Mouse (Mus musculus) midbrain, embryonic 11.5 days (tissue): ENCODE measurements around the gene Tor1a. TPM values are rescaled to one million over a fixed set of nuclear protein-coding genes. Genes with fewer than 3 reads are reported as not detected.
"Not testable (repeated sequence)": the region's sequence is repeated elsewhere in the genome, so short reads cannot be mapped to it uniquely, and the experiment has no call there.

Source experiments
- ATAC-seq: fragments of 200-750 bp; cut with Nextera tagmentation; 2 replicates; pipeline ENCODE4 v1.8.0; 2017; ENCODE audit warnings: moderate TSS enrichment, moderate library complexity; ENCODE audit not compliant: low FRiP score
- DNase-seq: peaks from one replicate; pipeline ENCODE4 v3.0.0; 2015; ENCODE audit warnings: low spot score; ENCODE audit errors: missing footprints
- H3K27ac ChIP-seq: fragments of 300-500 bp; sonication (generic); 2 replicates; pipeline ENCODE4 v1.5.1; 2014; ENCODE audit warnings: low read depth, low read length
- H3K27me3 ChIP-seq: fragments of 300-500 bp; sonication (generic); 2 replicates; pipeline ENCODE4 v1.6.1; 2014; ENCODE audit warnings: mild to moderate bottlenecking, low read length, moderate library complexity, mixed read lengths; ENCODE audit not compliant: control insufficient read depth, insufficient read depth
- H3K36me3 ChIP-seq: fragments of 300-500 bp; sonication (generic); 2 replicates; pipeline ENCODE4 v1.6.1; 2014; ENCODE audit warnings: mild to moderate bottlenecking, low read length, moderate library complexity, mixed read lengths; ENCODE audit not compliant: control insufficient read depth, insufficient read depth
- H3K4me1 ChIP-seq: fragments of 300-500 bp; sonication (generic); 2 replicates; pipeline ENCODE4 v1.6.1; 2014; ENCODE audit warnings: low read length; ENCODE audit not compliant: control insufficient read depth, insufficient read depth
- H3K4me2 ChIP-seq: fragments of 300-500 bp; sonication (generic); 2 replicates; pipeline ENCODE4 v1.6.1; 2014; ENCODE audit warnings: mild to moderate bottlenecking, moderate library complexity
- H3K4me3 ChIP-seq: fragments of 300-500 bp; sonication (generic); 2 replicates; pipeline ENCODE4 v1.5.1; 2014; ENCODE audit warnings: low read depth, low read length
- H3K9ac ChIP-seq: fragments of 300-500 bp; sonication (generic); 2 replicates; pipeline ENCODE4 v1.6.1; 2014; ENCODE audit warnings: low read length
- H3K9me3 ChIP-seq: fragments of 300-500 bp; sonication (generic); 2 replicates; pipeline ENCODE4 v1.6.1; 2016; ENCODE audit warnings: low read length; ENCODE audit not compliant: control insufficient read depth
- WGBS: fragments of 180-500 bp; shearing (Covaris S2); extraction: QIAGEN DNeasy Blood & Tissue Kit; methylation state at CpG from one replicate; pipeline ENCODE4 v1.1.7; 2014; 5-methylcytosine and 5-hydroxymethylcytosine counted together
- polyA plus RNA-seq: library from polyadenylated mRNA; unstranded; fragments of >200 nt; fragmentation: Nextera tagmentation; extraction: Ambion mirVana; gene quantifications from 2 replicates; pipeline ENCODE4 v1.2.1, GENCODE M21; 2014

The Tor1a gene
- polyA plus RNA-seq, 1 experiment from 2014 or later, result 84.5 TPM

GRCm38 (mm10) chr2:30938574-30938991 lies 29.1 kb downstream of the Tor1a start:
- no peak overlapping the region for H3K4me2 ChIP-seq
- ATAC-seq (no peak), DNase-seq (peak; percentile 74)
- H3K36me3 ChIP-seq, result no peaks in the 10 kb centered on the region
- no peaks in the 10 kb centered on the region; the same call in 1 of the 2 replicates for H3K27me3 ChIP-seq
- H3K9ac ChIP-seq, result no peak overlapping the region
- H3K27ac ChIP-seq, result no peak overlapping the region
- H3K9me3 ChIP-seq, result no peaks in the 10 kb centered on the region
- H3K4me1 ChIP-seq, result peaks cover 2% of the 10 kb centered on the region; the same call in 1 of the 2 replicates
- WGBS, result 52% methylated on average over 4 of the region's 4 CpGs
- H3K4me3 ChIP-seq, result no peak overlapping the region

- 91% methylated on average over 8 of the region's 8 CpGs for WGBS
- H3K9me3 ChIP-seq, result no peaks in the 10 kb centered on the region
- H3K9ac ChIP-seq, result no peak overlapping the region
- H3K4me1 ChIP-seq, result peaks cover 2% of the 10 kb centered on the region; the same call in 1 of the 2 replicates
- DNase-seq, result peak; percentile 45
- no peaks in the 10 kb centered on the region for H3K36me3 ChIP-seq
- no peak for ATAC-seq
- no peak overlapping the region for H3K4me3 ChIP-seq
- H3K27ac ChIP-seq, result no peak overlapping the region
- no peak overlapping the region for H3K4me2 ChIP-seq
- H3K27me3 ChIP-seq, result no peaks in the 10 kb centered on the region; the same call in 1 of the 2 replicates
Measured at GRCm38 (mm10) chr2:30937731-30938130, 30.0 kb downstream of the Tor1a start.

GRCm38 (mm10) chr2:30936808-30937207 lies 30.9 kb downstream of the Tor1a start:
- H3K4me1 ChIP-seq, result no peaks in the 10 kb centered on the region
- H3K36me3 ChIP-seq, result no peaks in the 10 kb centered on the region
- DNase-seq (no peak), ATAC-seq (no peak)
- H3K27ac ChIP-seq, result no peak overlapping the region
- H3K4me2 ChIP-seq, result no peak overlapping the region
- H3K4me3 ChIP-seq, result no peak overlapping the region
- no peak overlapping the region for H3K9ac ChIP-seq
- no peaks in the 10 kb centered on the region; the same call in 1 of the 2 replicates for H3K27me3 ChIP-seq
- 82% methylated on average over 3 of the region's 3 CpGs for WGBS
- no peaks in the 10 kb centered on the region for H3K9me3 ChIP-seq

- no peak overlapping the region for H3K9ac ChIP-seq
- WGBS, result 25% methylated on average over 7 of the region's 7 CpGs
- ATAC-seq, result no peak
- H3K36me3 ChIP-seq, result no peaks in the 10 kb centered on the region
- H3K27me3 ChIP-seq, result no peaks in the 10 kb centered on the region; the same call in none of the 2 replicates
- peak; percentile 99 for DNase-seq
- H3K4me3 ChIP-seq, result no peak overlapping the region
- H3K9me3 ChIP-seq, result no peaks in the 10 kb centered on the region
- H3K4me1 ChIP-seq, result peaks cover 5% of the 10 kb centered on the region; the same call in 1 of the 2 replicates
- no peak overlapping the region for H3K27ac ChIP-seq
- no peak overlapping the region for H3K4me2 ChIP-seq
Measured at GRCm38 (mm10) chr2:30933917-30934450, 33.7 kb downstream of the Tor1a start.

- WGBS, result 54% methylated on average over 6 of the region's 6 CpGs
- Histone ChIP-seq H3K4me2 (no peak overlapping the region), H3K4me1 (peaks cover 5% of the 10 kb centered on the region; the same call in 1 of the 2 replicates), H3K27me3 (no peaks in the 10 kb centered on the region; the same call in none of the 2 replicates), H3K9me3 (no peaks in the 10 kb centered on the region), H3K36me3 (no peaks in the 10 kb centered on the region), H3K9ac (no peak overlapping the region), H3K4me3 (no peak overlapping the region), H3K27ac (no peak overlapping the region)
- DNase-seq (no peak), ATAC-seq (no peak)
Measured at GRCm38 (mm10) chr2:30933032-30933431, 34.7 kb downstream of the Tor1a start.

GRCm38 (mm10) chr2:30931922-30932321 lies 35.8 kb downstream of the Tor1a start:
- no peaks in the 10 kb centered on the region for H3K36me3 ChIP-seq
- no peak overlapping the region for H3K4me3 ChIP-seq
- H3K9me3 ChIP-seq, result no peaks in the 10 kb centered on the region
- H3K9ac ChIP-seq, result no peak overlapping the region
- H3K4me1 ChIP-seq, result peaks cover 5% of the 10 kb centered on the region; the same call in 1 of the 2 replicates
- no peak overlapping the region for H3K4me2 ChIP-seq
- ATAC-seq, result no peak
- 86% methylated on average over 3 of the region's 3 CpGs for WGBS
- H3K27ac ChIP-seq, result no peak overlapping the region
- DNase-seq, result no peak
- H3K27me3 ChIP-seq, result no peaks in the 10 kb centered on the region; the same call in none of the 2 replicates

- 82% methylated on average over 2 of the region's 2 CpGs for WGBS
- ATAC-seq, H3K27me3 ChIP-seq, H3K4me3 ChIP-seq, H3K36me3 ChIP-seq, H3K4me1 ChIP-seq, H3K4me2 ChIP-seq, H3K27ac ChIP-seq, H3K9ac ChIP-seq, H3K9me3 ChIP-seq, DNase-seq: not testable (repeated sequence)
Measured at GRCm38 (mm10) chr2:30930846-30931245, 36.9 kb downstream of the Tor1a start.

GRCm38 (mm10) chr2:30929483-30930045 lies 38.2 kb downstream of the Tor1a start, which contains the start of gene Ptges:
Gene Ptges (minus strand): TSS chr2:30929863.
- Histone ChIP-seq H3K36me3 (no peaks in the 10 kb centered on the region), H3K27me3 (no peaks in the 10 kb centered on the region; the same call in none of the 2 replicates), H3K4me1 (peaks cover 5% of the 10 kb centered on the region; the same call in 1 of the 2 replicates), H3K27ac (no peak within 1 kb of the TSS), H3K9ac (peak within 1 kb of the TSS; percentile 1; the same call in 1 of the 2 replicates), H3K9me3 (no peaks in the 10 kb centered on the region), H3K4me3 (no peak within 1 kb of the TSS), H3K4me2 (peak within 1 kb of the TSS; percentile 40)
- ATAC-seq (peak; percentile 48; the same call in 1 of the 2 replicates), DNase-seq (peak; percentile 94)
- 3% methylated on average over 23 of the region's 23 CpGs for WGBS

GRCm38 (mm10) chr2:30928893-30929482 lies 38.7 kb downstream of the Tor1a start:
- ATAC-seq, result no peak
- H3K9ac ChIP-seq, result peak overlapping the region; percentile 1; the same call in 1 of the 2 replicates

More at GRCm38 (mm10) chr2:30928893-30929482, 38.7 kb downstream of the Tor1a start:
- Histone ChIP-seq H3K4me1 (peaks cover 5% of the 10 kb centered on the region; the same call in 1 of the 2 replicates), H3K36me3 (no peaks in the 10 kb centered on the region), H3K27me3 (no peaks in the 10 kb centered on the region; the same call in none of the 2 replicates), H3K9me3 (no peaks in the 10 kb centered on the region), H3K4me2 (peak overlapping the region; percentile 40), H3K4me3 (no peak overlapping the region), H3K27ac (no peak overlapping the region)
- 30% methylated on average over 12 of the region's 12 CpGs for WGBS
- DNase-seq, result no peak
